Mouse (Mus musculus): ENCODE results near the gene Pappa.

DNA sequence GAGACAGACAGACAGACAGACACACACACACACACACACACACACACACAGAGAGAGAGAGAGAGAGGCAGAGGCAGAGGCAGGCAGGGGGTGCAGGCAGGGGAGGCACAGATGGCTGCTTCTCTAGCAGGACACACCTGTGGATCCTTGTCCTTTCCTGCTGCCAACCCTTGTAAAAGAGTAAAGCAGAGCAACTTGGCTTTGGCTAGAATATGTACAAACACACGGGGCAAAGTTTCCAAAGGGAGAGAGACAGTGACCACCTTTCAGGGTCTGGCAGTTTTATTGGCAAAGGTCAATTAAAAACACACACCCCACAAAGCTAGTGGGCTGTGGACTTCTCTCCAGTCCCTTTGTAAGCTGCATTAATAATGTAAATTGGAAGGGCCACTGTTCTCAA, 249.9 kb downstream of the Pappa start:
- TF ChIP-seq POLR2A (IDR thresholded peaks at IDR 0.05; ENCODE audit: low read depth, low read length): no peak
- TF ChIP-seq CHD2 (IDR thresholded peaks at IDR 0.05; ENCODE audit: low read length): no peak
